Mouse (Mus musculus): Measurements from ENCODE around the gene Syk.

Gene Syk

DNA sequence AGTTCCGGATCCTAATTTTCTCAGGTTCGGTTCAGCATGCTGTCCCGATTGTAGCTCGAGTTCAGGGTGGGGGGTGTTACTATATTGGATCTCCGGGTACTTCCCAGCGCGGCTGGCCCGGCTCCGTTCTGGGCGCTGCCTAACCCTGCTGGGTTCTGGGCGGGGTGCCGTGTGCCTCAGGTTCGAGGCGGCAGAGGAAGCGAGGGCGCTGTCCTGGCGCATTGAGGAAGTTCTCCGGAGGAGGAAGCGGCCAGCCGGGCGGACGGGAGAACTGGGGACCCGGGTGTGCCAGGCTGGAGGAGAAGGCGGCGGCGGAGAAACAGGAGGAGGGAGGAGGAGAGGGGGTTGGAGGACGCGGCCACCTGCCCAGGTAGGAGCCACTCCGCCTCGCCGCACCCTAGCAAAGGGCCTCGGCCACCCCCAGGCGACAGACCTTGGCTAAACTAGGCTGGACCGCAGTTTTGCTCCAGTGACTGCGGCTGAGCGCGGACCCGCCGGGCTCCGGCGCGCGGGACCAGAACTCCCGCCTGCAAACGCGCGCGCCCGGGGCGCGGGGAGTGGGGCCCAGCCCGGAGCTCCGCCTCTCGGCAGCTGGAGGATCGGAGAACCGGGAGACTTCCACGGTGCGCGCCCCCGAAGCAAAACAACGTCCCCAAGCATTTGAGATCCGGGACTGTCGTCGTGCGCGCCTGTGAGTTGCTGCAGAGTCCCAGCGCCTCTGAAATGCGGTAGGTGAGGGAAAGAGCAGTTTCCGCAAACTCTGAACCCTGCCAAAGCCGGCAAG is at the start of gene Syk:
TSS of gene Syk (plus strand) at position 296 of the 784 bp plus-strand sequence.
- DNase-seq = peak; percentile 98

- no peak for DNase-seq
These were observed 49.3 kb upstream of the Syk start for GRCm38 (mm10) chr13:52533644-52534043.

DNA sequence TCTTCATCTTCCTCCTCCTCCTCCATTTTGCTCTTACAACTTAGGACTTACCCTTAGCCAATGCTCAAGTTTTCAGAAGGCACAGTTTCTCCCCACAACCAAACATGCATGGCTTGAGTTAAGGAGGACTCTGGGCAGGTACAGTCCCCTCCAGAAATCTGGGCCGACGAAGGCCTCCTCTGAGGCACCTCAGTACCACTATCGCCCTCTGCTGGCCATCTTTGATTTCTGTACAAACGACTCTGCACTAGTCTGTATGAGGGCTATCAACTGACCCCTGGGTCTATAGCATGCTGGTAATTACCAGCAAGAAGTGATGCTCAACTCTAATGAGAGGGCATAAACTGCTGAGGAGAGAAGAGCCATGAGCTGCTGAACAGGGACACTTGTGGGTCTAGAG is 47.4 kb upstream of the Syk start:
- DNase-seq = no peak

GRCm38 (mm10) chr13:52537754-52538587 is 45.0 kb upstream of the Syk start:
- no peak for DNase-seq

- DNase-seq = no peak
These were observed 44.3 kb upstream of the Syk start for GRCm38 (mm10) chr13:52538588-52539116.

- DNase-seq = peak; percentile 66
These were observed 43.5 kb upstream of the Syk start for GRCm38 (mm10) chr13:52539461-52539860.

DNA sequence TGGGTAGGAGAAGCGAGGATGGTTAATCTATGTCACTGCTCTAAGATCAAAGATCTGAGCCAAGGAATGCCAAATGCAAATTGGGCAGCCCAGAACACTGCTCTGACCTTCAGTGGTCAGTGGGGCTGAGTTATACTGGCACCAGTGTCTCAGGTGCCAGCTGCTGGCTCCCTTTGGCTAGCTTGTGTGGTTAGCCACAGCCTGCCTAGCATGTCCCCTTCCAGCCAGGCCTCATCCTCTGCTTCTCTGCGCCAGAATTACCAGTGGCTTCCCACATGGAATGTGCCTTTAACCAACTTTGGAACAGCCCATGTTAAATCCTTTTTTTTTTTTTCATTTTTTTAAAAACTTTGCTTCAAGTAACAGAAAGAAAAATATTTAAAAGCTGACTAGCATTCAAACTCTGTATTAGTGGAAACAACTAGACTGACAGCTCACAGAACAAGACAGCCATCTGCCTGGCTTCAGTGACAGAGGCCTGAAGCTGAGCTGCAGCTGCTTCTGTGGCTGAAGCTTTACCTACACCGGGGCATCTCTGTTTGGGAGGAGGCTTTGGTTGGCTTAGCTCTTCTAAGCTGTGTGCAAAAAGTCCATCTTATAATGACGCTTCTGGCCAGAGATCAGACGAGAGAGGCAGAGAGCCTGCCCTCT is 41.5 kb upstream of the Syk start:
- no peak for DNase-seq

DNA sequence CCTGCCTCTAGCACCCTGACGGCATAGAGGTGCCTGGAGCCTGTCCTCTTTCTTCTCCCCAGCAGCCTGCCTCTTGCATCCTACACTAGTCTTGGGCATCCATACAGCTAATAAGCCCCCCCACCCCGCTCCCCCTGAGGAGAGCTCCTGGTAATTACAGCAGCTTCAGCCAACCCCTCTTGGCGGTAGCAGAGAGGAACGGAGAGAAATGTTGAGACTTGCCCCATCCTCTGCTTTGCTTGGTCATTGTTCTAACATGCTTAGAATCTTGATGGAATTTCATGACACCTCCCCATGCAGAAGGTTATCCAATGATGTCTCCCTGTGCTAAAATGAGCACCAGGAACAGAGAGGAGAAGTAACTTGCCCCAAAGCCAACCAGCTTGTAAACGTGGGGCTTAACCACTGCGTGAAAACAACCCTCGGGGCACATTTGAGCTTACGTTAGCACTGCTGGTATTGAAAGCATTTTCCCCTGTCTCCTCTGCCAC is 40.9 kb upstream of the Syk start:
- no peak for DNase-seq

DNA sequence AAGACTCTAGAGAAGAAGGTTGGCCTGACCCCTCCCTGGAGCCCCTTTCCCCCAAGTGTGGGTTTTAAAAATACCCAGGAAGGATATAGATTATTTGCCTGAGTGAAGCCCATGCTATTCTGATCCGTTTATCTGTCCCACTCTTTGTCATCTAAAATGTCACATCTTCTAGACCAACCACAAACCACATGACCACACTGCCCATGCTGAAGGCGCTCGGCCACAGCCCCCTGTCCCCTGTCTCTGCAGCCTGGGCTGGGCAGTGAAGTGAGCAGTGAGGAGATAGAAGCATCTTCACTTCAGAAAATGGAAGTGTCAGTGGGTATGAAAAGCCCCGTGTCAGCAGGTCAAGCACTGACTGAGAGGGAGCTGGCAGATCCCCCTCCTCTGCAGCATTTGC is 40.3 kb upstream of the Syk start:
- no peak for DNase-seq

DNA sequence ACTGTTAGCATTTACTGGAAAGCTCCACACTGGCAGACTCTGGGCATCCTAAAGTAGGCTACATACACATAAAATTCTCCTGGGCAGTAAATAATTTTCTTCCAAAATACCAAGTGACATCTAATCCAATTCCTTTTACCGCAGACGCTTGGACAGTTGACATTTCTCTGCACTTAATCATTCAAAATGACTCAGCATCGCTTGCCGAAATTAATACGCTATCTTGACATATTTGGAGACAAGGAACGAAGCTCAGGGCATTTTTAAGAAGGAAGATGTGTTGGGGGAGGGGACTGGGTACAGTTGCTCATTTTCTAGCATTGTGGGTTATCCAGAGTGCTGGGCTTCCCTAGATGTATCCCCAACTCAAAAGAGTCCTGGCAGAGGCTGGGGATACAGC is 36.7 kb upstream of the Syk start:
- peak; percentile 23 for DNase-seq

DNA sequence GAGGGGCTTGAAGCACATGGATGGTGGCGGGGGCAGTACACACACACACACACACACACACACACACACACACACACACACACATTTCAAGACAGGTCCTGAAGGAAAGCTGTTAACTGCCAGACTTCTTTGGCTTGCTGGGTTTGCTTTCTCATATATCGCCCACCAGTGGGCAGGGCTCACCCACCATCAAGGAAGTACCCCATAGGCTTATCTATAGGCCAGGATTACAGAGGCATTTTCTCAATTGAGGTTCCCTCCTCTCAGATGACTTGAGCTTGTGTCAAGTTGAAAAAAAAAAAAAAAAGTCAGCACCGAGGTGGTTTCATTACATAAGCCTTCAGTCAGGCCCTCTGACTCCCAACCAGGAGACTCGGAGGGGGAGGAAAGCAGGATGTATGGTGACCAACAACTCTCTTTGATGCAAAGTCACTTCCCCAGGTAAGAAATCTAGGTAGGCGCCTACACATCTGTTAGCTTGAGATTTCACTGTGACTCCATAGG is 32.2 kb upstream of the Syk start:
- no peak for DNase-seq

DNA sequence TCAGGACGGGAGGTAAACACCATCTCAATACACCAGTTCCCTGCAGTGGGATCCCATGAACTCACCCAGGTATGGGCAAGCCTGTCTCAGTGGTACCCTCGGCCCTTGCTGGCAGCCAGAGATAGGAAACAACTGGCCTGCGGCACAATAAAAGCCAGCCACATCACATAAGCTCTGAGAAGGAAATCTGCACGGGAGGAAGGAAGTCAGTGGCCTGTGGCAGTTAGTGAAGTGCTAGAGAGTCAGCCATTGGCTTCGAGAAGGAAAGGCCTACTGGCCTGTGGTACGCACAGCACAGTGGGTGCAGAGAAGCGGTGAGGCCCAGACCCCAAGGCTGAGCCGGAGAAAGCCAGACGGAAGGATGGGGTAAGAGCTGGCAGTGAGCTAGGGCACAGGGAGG is 31.7 kb upstream of the Syk start:
- DNase-seq = peak; percentile 78

- peak; percentile 12 for DNase-seq
These were observed 30.0 kb upstream of the Syk start for GRCm38 (mm10) chr13:52552822-52553477.

DNA sequence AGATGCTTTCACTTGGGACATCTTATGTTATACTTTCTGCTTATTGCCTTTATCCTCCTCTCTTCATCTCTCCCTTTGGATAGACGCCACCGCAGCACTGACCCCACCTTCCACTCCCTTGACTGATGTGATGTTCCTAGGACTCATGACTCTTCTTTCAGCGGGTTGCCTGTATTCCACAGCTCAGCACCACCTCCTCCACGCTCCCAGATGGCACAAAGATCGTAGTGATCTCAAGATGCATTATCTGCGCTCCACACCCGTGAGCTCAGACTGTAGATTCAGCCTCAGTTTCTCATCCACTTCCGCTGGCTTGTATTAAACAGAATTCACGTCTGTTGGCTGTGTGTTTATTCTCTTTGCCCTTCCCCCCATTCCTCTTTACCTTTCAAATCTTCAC is 28.3 kb upstream of the Syk start:
- DNase-seq = peak; percentile 30

GRCm38 (mm10) chr13:52557421-52557820 is 25.6 kb upstream of the Syk start:
- DNase-seq = peak; percentile 4

DNA sequence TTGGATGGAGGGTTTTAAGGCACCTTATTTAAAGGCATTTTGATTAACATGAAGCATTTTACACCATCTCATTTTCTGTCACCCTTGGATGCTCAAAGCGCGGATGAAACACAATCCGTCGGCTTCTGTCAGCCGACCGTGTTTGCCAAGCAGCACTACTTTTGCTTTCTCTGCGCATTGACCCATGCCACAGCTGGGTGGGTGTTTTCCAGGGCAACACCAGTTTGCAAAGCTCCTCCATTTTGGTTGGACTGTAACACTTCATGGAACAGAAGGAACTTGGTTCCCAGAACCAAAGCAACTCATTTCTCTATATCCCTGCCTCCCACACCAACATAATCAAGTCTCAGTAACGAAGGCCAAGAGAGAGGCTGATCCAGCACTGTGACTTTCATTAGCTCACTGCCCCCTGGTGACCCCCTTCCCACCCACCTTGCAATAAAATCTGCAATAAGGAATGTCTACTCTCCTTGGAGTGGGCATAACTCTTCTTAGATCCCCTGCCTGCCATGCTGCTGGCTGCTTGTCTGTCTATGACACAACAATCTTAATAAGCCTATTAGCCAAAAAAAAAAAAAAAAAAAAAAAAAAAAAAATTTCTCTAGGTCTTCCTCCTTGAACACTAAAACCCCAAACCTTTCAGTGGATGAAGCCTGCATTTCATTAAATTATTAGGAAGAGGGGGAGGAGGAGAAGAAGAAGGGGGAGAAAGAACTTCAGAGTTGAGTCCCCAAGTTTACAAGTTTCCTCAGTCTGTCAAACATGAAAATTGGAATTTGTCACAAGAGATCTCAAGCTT is 21.4 kb upstream of the Syk start:
- DNase-seq = peak; percentile 45

DNA sequence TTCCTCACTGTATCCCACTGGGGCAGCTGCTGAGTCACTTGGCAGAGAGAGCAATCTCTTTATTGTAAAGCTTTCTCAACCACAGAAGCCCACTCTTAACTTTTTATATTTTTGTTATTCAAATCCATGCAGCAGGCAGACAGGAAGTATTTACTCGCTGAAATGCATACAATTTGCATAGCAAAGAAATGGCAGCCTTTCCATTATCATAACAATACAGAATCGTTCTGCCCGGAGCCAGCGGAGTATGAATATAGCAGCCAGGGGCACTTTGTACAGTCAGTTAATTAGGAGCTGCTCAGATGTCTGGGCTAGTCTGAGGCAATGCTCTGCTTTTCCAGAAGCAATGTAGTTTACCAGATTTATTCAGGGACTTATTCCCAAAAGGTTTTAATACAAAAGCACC is 20.8 kb upstream of the Syk start:
- DNase-seq = peak; percentile 67

GRCm38 (mm10) chr13:52565103-52565739 is 17.8 kb upstream of the Syk start:
- peak; percentile 89 for DNase-seq

DNA sequence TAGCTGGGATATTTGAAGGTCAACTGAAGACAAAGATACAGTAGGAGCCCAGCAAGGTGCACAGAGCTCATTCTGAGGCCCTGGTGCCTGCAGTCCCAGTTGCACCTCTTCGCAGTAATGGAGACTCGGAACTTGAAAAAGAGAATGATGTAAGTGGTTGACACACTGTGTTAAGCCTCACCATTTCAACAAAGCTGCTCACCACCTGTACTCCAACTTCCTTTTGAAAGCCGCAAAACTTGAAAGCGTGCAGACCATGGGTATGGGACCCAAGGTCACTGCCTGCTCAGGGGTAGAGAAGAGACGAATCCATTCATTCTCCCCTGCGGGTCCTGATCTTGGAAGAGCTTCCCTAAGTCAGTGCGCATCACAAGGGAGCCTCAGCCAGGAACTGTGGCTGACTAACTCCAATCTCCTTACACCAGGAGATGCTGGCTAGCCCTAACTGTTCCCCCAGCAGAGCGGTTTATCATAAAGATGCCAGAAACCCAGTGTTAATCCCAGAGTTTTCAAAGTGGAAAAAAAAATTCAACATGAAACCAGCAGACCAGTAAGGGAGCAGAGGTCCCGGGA is 16.7 kb upstream of the Syk start:
- DNase-seq = peak; percentile 62

GRCm38 (mm10) chr13:52566777-52567176 is 16.2 kb upstream of the Syk start:
- DNase-seq = peak; percentile 86

Data from heart, adult 11 months (tissue).